Mouse (Mus musculus): ENCODE data around the gene Arl6. TPM values are rescaled to one million over a fixed set of nuclear protein-coding genes. Genes with fewer than 3 reads are reported as not detected.
A peak's percentile ranks its signal among the peaks of the same experiment; 100 is the strongest.

Gene Arl6
- 5.1 and 6.5 TPM in 2 replicates for polyA plus RNA-seq (2015; fragmentation: Nextera tagmentation; extraction: Ambion mirVana)

DNA sequence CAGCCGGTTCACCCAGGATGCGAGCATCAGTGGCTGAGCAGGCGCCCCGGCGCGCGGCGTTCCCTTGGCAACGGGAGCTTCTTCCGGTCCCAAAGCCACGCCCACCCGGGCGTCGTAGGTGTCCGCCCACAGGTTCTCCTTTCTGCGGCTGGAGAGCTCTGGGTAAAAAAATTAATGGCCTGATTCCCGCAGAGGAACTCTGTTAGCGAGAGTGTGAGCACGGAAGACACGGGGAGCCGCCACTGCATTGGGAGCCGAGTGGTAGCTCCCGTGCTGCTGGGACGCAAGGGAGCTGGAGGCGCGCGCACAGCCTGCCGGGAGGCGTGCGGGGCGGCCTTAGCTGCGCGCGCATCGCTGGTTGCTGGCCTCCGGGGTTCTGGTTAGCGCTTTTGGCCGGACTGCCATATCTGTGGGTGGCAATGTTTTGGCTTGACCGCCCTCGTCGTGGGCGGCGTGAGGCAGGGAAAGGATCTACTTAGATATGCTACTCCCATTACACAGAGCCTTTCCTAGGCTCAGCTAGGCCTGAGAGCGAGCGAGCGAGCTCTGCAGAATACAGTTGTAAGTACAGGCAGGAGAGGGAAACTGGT, at the start of gene Arl6:
TSS of gene Arl6 (minus strand) at position 290 of the 590 bp plus-strand sequence.
- peaks cover 13% of the 10 kb centered on the region for H3K4me1 ChIP-seq (replicated peaks)
- peak within 1 kb of the TSS; percentile 63 for H3K9ac ChIP-seq
- DNase-seq, result peak; percentile 80
- peak within 1 kb of the TSS; percentile 70 for H3K4me3 ChIP-seq (replicated peaks)
- H3K36me3 ChIP-seq, result no peaks in the 10 kb centered on the region
- peak within 1 kb of the TSS; percentile 75 for H3K4me2 ChIP-seq
- peak; percentile 98 for ATAC-seq (ENCODE audit: low read depth)
- peak within 1 kb of the TSS; percentile 78 for H3K27ac ChIP-seq
- H3K27me3 ChIP-seq, result no peaks in the 10 kb centered on the region
- under 1% methylated on average over 44 of the region's 46 CpGs for WGBS (ENCODE audit: insufficient replicate concordance)
- no peaks in the 10 kb centered on the region for H3K9me3 ChIP-seq (replicated peaks)

DNA sequence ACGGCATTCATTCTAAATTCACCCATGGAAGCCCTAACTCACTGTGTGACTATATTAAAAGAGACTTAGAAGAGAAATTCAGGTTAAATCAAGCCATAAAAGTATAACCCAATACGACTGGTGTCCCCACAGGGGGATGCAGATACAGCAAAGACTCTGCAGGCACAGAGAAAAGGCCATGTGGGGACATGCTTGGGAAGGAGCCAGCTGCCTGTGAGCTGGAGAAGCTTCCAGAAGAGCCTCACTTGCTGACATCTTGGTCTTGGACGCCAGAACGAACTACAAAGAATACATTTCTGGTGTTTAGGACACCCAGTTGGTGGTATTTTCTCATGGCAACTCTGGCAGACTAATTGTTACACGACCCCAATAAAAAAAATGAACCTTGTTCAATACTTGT, 45.9 kb upstream of the Arl6 start:
- DNase-seq (no peak), ATAC-seq (ENCODE audit: low read depth) (no peak)
- Histone ChIP-seq H3K9me3 (replicated peaks) (no peaks in the 10 kb centered on the region), H3K36me3 (no peaks in the 10 kb centered on the region), H3K27me3 (no peaks in the 10 kb centered on the region), H3K9ac (no peak overlapping the region), H3K4me2 (no peak overlapping the region), H3K27ac (no peak overlapping the region), H3K4me3 (replicated peaks) (no peak overlapping the region), H3K4me1 (replicated peaks) (no peaks in the 10 kb centered on the region)
- WGBS (ENCODE audit: insufficient replicate concordance), result 47% methylated on average over 5 of the region's 5 CpGs

DNA sequence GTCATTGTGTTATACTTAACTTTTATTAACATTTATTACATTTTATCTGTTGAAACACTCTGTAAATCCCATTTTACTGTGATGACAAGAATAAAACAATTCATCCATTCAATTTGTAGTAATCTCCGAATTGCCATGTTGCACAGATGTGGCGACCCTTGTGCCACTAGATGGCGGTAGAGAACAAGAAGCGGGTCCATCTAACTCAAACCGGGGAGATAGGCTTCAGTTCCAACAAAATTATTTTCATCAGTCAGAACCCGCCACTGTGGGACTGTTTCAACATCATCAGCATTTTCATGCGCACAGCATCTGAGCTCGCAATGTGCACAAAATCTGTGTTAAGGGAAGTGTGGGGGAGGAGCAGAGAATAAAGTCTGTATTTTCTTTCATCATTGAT, 44.2 kb upstream of the Arl6 start:
- no peak overlapping the region for H3K4me3 ChIP-seq (replicated peaks)
- no peak overlapping the region for H3K27ac ChIP-seq
- no peak for ATAC-seq (ENCODE audit: low read depth)
- H3K4me1 ChIP-seq (replicated peaks), result no peaks in the 10 kb centered on the region
- H3K9ac ChIP-seq, result no peak overlapping the region
- no peaks in the 10 kb centered on the region for H3K36me3 ChIP-seq
- DNase-seq, result peak; percentile 6
- H3K4me2 ChIP-seq, result no peak overlapping the region
- no peaks in the 10 kb centered on the region for H3K27me3 ChIP-seq
- H3K9me3 ChIP-seq (replicated peaks), result no peaks in the 10 kb centered on the region
- WGBS (ENCODE audit: insufficient replicate concordance), result 9% methylated on average over 8 of the region's 8 CpGs

DNA sequence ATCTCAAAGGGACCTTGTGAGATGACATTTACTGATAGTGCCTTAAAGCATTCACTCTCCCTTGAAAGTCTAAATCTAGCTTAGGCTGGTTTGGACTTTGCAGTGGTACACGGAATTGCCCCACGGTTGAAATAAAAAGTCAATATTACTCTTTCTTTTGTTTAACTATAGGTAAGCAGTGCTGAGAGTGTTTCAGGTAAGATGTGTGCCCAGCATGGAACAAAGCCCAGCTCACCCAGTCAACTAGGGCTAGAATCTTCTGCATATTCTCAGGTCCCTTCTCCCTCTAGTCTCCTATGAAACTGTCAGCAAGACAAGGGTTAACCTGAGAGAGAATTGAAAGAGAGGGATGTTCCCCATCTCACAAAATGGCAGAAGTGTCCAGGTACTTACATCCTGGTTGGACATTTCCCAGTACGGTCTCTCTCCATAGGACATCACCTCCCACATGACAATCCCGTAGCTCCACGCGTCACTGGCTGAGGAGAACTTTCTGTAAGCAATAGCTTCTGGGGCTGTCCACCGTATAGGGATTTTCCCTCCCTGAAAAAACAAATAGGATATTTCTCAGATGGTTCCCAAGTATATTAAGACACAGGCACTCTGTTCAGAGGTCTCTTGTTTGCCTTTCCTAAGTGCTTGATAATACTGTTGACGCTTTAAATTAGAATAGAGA, 43.2 kb upstream of the Arl6 start:
- ATAC-seq (ENCODE audit: low read depth) (no peak), DNase-seq (no peak)
- Histone ChIP-seq H3K4me3 (replicated peaks) (no peak overlapping the region), H3K9ac (no peak overlapping the region), H3K4me2 (no peak overlapping the region), H3K9me3 (replicated peaks) (no peaks in the 10 kb centered on the region), H3K4me1 (replicated peaks) (no peaks in the 10 kb centered on the region), H3K36me3 (no peaks in the 10 kb centered on the region), H3K27me3 (no peaks in the 10 kb centered on the region), H3K27ac (no peak overlapping the region)
- 69% methylated on average over 8 of the region's 8 CpGs for WGBS (ENCODE audit: insufficient replicate concordance)

DNA sequence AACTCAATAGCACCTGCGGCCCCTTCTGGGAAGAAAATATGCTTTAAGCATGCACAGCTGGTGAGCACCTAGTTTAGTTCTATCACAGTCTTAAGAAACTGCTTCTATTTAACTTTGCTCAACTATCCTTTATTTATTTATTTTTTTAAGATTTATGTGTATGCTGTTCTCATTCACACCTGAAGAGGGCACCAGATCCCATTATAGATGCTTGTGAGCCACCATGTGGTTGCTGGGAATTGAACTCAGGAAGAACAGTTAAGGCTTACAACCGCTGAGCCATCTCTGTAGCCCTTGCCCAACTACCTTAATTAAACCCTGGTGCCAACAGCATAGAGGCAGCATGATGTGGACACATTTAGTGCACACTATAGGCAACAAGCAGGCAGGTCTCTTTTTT, 27.7 kb upstream of the Arl6 start:
- no peaks in the 10 kb centered on the region for H3K9me3 ChIP-seq (replicated peaks)
- no peak for DNase-seq
- H3K4me2 ChIP-seq, result no peak overlapping the region
- no peaks in the 10 kb centered on the region for H3K4me1 ChIP-seq (replicated peaks)
- no peaks in the 10 kb centered on the region for H3K36me3 ChIP-seq
- ATAC-seq (ENCODE audit: low read depth), result no peak
- no peak overlapping the region for H3K27ac ChIP-seq
- H3K27me3 ChIP-seq, result no peaks in the 10 kb centered on the region
- no peak overlapping the region for H3K4me3 ChIP-seq (replicated peaks)
- no peak overlapping the region for H3K9ac ChIP-seq
- WGBS (ENCODE audit: insufficient replicate concordance), result 63% methylated on average over 2 of the region's 2 CpGs

DNA sequence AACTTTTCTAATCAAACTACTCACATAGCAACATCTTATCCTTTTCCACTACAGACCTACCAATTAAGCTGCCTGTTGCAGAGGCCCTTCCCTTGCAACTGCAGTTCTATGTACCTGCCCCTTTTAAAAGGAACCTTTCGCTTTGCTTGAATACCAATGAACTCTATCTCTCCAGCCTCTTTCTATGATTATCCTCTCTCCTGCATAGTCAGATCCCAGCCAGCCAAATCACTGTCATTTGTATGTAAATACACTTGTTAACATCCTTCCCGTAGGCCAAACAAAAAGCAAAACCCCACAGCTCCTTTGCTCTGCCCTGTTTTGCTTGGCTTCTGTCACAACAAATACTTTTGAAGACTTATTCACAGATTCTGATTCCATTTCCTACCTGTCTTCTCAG, 4.6 kb upstream of the Arl6 start:
- H3K9me3 ChIP-seq (replicated peaks), result no peaks in the 10 kb centered on the region
- H3K4me3 ChIP-seq (replicated peaks), result no peak overlapping the region
- ATAC-seq (ENCODE audit: low read depth) (no peak), DNase-seq (no peak)
- WGBS (ENCODE audit: insufficient replicate concordance), result 64% methylated on average over 2 of the region's 2 CpGs
- no peak overlapping the region for H3K9ac ChIP-seq
- no peak overlapping the region for H3K4me2 ChIP-seq
- no peaks in the 10 kb centered on the region for H3K27me3 ChIP-seq
- peaks cover 7% of the 10 kb centered on the region for H3K4me1 ChIP-seq (replicated peaks)
- no peak overlapping the region for H3K27ac ChIP-seq
- no peaks in the 10 kb centered on the region for H3K36me3 ChIP-seq

DNA sequence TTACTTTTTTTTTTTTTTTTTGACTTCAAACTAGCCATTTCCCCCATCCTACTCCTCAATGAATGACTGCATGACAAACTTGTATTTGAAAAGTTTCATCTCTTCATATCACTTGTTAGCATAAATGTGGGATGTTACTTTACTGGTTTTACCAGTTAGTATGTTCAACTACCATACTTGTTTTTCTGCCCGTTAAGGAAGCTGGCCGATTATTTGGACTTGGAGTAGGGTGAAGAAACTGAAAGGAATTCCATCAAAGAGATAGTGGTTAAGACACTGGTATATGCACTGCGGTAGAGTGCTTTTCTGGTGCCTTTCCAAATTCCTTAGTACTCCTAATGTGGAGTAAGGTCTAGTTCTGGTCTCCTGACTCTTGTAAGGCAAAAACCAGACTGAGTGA, 794 bp upstream of the Arl6 start:
- Histone ChIP-seq H3K27ac (no peak overlapping the region), H3K36me3 (no peaks in the 10 kb centered on the region), H3K9me3 (replicated peaks) (no peaks in the 10 kb centered on the region), H3K4me1 (replicated peaks) (peaks cover 13% of the 10 kb centered on the region), H3K4me2 (no peak overlapping the region), H3K9ac (no peak overlapping the region), H3K4me3 (replicated peaks) (no peak overlapping the region), H3K27me3 (no peaks in the 10 kb centered on the region)
- no peak for ATAC-seq (ENCODE audit: low read depth)
- WGBS (ENCODE audit: insufficient replicate concordance), result 72% methylated on average over 3 of the region's 3 CpGs
- no peak for DNase-seq

DNA sequence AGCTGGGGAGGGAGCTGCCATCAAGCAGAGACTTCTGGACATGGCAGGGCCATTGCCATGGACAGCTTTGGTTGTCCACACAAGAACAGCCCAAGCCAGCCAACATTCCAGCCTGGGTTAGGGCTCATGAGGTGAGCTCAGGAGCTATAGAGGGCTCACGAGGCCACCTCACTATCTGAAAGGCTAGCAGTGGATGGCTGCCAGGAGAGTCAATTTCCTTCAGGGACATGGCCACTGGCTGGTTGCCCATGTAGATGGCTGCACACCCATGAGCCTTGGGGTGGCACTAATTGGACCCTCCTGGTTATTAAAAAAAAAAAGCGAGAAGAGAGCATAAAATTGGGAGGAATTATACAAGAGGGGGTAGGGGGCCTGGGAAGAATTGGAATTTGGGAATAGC, 4.6 kb downstream of the Arl6 start:
- H3K4me2 ChIP-seq, result no peak overlapping the region
- no peak overlapping the region for H3K27ac ChIP-seq
- H3K9me3 ChIP-seq (replicated peaks), result no peaks in the 10 kb centered on the region
- ATAC-seq (ENCODE audit: low read depth) (no peak), DNase-seq (no peak)
- no peak overlapping the region for H3K9ac ChIP-seq
- H3K4me3 ChIP-seq (replicated peaks), result no peak overlapping the region
- no peaks in the 10 kb centered on the region for H3K36me3 ChIP-seq
- peaks cover 12% of the 10 kb centered on the region for H3K4me1 ChIP-seq (replicated peaks)
- 65% methylated on average over 2 of the region's 2 CpGs for WGBS (ENCODE audit: insufficient replicate concordance)
- no peaks in the 10 kb centered on the region for H3K27me3 ChIP-seq

DNA sequence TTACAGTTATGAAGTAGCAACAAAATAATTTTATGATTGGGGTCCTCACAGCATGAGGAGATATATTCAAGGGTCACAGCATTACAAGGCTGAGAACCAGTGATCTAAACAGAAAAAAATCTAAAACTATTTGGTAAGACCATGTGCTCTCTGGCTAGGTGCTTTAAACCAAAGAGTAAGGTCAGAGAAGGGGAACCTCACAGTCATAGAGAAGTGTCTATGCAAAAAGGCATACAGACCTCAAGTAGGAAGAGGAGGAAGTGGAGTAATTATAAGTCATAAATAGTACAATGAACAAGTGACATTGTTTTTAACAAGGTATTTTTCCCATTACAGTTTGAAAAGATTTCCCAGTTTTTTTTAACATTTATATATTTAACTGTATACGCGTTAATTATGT, 17.6 kb downstream of the Arl6 start:
- 85% methylated on average over 2 of the region's 2 CpGs for WGBS (ENCODE audit: insufficient replicate concordance)
- H3K9me3 ChIP-seq (replicated peaks), result no peaks in the 10 kb centered on the region
- no peak overlapping the region for H3K4me3 ChIP-seq (replicated peaks)
- H3K4me1 ChIP-seq (replicated peaks), result no peaks in the 10 kb centered on the region
- no peaks in the 10 kb centered on the region for H3K36me3 ChIP-seq
- no peak for ATAC-seq (ENCODE audit: low read depth)
- no peak overlapping the region for H3K9ac ChIP-seq
- DNase-seq, result no peak
- H3K27ac ChIP-seq, result no peak overlapping the region
- no peaks in the 10 kb centered on the region for H3K27me3 ChIP-seq
- no peak overlapping the region for H3K4me2 ChIP-seq

DNA sequence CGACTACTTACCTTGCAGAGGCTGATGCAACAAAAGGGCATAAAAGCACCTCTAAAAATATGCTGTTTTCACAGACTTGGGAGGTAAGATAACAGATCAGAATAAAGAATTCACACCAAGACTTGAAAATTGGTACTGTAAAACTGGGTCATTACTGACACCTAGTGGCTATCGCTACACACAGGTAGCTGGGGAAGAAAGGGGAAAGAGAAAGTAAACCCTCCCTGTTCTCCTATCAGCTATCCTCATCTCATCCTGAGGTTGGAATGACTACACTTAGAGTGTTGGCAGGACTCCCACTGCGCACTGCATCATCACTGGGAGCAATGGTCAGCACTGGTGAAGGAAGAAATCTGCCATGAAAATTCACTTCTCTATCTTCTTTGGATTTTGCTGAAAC, 22.0 kb downstream of the Arl6 start:
- Histone ChIP-seq H3K9ac (no peak overlapping the region), H3K4me1 (replicated peaks) (no peaks in the 10 kb centered on the region), H3K27me3 (no peaks in the 10 kb centered on the region), H3K4me2 (no peak overlapping the region), H3K36me3 (no peaks in the 10 kb centered on the region), H3K27ac (no peak overlapping the region), H3K9me3 (replicated peaks) (no peaks in the 10 kb centered on the region), H3K4me3 (replicated peaks) (no peak overlapping the region)
- ATAC-seq (ENCODE audit: low read depth), result no peak
- 20% methylated on average over 3 of the region's 3 CpGs for WGBS (ENCODE audit: insufficient replicate concordance)
- no peak for DNase-seq

DNA sequence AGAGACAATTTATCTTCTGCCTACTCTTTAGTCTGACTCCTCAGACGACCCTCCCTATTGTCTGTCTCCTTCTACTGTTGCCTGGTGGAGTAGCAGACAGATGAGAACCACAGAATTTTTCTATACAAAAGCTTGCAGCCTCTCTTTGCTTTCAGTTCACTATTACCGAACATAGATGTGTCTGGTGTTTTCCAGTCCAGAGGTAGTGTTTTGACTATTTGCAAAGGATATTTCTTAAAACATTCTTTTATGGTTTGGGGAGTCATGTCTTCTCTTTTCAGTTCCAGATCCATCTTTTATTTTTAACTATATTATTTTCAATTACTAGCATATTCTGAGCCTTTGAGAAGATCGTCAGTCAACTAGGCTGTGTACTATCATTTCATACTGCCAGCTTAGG, 23.5 kb downstream of the Arl6 start:
- H3K4me2 ChIP-seq, result no peak overlapping the region
- no peaks in the 10 kb centered on the region for H3K27me3 ChIP-seq
- WGBS (ENCODE audit: insufficient replicate concordance), result 50% methylated on average over 3 of the region's 3 CpGs
- H3K36me3 ChIP-seq, result no peaks in the 10 kb centered on the region
- DNase-seq (no peak), ATAC-seq (ENCODE audit: low read depth) (no peak)
- H3K4me3 ChIP-seq (replicated peaks), result no peak overlapping the region
- H3K4me1 ChIP-seq (replicated peaks), result no peaks in the 10 kb centered on the region
- no peak overlapping the region for H3K9ac ChIP-seq
- H3K27ac ChIP-seq, result no peak overlapping the region
- H3K9me3 ChIP-seq (replicated peaks), result no peaks in the 10 kb centered on the region

DNA sequence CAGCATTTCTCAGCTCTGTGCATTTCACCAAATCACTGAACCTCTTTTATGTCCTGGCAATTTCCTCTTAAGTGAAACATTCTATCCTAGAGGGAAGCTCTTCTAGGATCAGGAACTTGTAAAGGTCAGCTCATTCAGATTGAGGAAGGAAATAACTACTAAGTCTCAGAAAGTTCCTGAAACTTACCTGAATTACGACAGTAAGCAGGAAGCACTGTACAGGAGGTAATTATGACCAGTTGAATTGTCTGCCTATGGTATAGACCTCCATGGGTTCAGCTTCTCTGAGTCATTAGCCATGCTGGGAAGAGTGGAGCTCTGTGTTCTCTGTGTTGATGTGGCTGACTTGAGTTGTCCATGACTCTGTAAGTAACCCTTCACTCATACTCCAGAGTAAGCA, 28.4 kb downstream of the Arl6 start:
- Histone ChIP-seq H3K27me3 (no peaks in the 10 kb centered on the region), H3K27ac (no peak overlapping the region), H3K4me1 (replicated peaks) (no peaks in the 10 kb centered on the region), H3K9me3 (replicated peaks) (no peaks in the 10 kb centered on the region), H3K9ac (no peak overlapping the region), H3K36me3 (no peaks in the 10 kb centered on the region), H3K4me2 (no peak overlapping the region), H3K4me3 (replicated peaks) (no peak overlapping the region)
- WGBS (ENCODE audit: insufficient replicate concordance), result 38% methylated on average over 1 of the region's 1 CpGs
- DNase-seq, result no peak
- ATAC-seq (ENCODE audit: low read depth), result no peak
